Mouse (Mus musculus): ENCODE data around the gene Fcho1. TPM values are rescaled to one million over a fixed set of nuclear protein-coding genes. Genes with fewer than 3 reads are reported as not detected.

The Fcho1 gene
- polyA plus RNA-seq, 1 experiment, result 20.1 TPM

DNA sequence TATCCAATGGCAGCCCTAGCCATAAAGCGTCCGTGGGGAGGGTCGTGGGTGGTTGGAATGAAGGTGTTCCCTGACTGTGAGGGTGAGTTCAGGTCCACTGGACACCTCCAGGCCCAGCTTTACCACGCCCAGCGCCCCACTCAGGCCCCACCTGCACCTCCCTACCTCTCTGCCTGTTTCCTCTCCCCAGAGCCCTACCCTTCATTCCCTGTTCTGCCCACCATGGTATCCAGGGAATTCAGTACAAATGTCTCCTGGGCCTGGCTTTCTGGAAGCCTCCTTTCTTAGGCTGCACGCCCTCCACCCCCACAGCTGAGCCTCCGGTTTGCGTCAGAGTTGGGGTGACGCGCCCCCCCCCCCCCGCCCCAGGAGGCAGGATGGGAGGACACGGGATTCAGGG is 55.3 kb downstream of the Fcho1 start:
- H3K36me3 ChIP-seq (ENCODE audit: control insufficient read depth, insufficient read depth, low read length), result no peaks in the 10 kb centered on the region
- peaks cover 14% of the 10 kb centered on the region; the same call in 1 of the 2 replicates for H3K27me3 ChIP-seq (ENCODE audit: control insufficient read depth, insufficient read depth, low read length)
- H3K4me1 ChIP-seq (ENCODE audit: control insufficient read depth, insufficient read depth, insufficient read length, low read length), result peaks cover 21% of the 10 kb centered on the region
- peak overlapping the region; percentile 63; the same call in 1 of the 2 replicates for H3K4me3 ChIP-seq (ENCODE audit: low read depth, low read length)
- WGBS, result 16% methylated on average over 12 of the region's 12 CpGs
- TF ChIP-seq CTCF (IDR thresholded peaks at IDR 0.05; ENCODE audit: extremely low read depth, insufficient read length, insufficient replicate concordance, low read depth, low read length), result no peak
- TF ChIP-seq POLR2A (IDR thresholded peaks at IDR 0.05; ENCODE audit: low read depth, low read length), result no peak
- no peak overlapping the region for H3K27ac ChIP-seq (ENCODE audit: insufficient read depth, low read depth, low read length)

DNA sequence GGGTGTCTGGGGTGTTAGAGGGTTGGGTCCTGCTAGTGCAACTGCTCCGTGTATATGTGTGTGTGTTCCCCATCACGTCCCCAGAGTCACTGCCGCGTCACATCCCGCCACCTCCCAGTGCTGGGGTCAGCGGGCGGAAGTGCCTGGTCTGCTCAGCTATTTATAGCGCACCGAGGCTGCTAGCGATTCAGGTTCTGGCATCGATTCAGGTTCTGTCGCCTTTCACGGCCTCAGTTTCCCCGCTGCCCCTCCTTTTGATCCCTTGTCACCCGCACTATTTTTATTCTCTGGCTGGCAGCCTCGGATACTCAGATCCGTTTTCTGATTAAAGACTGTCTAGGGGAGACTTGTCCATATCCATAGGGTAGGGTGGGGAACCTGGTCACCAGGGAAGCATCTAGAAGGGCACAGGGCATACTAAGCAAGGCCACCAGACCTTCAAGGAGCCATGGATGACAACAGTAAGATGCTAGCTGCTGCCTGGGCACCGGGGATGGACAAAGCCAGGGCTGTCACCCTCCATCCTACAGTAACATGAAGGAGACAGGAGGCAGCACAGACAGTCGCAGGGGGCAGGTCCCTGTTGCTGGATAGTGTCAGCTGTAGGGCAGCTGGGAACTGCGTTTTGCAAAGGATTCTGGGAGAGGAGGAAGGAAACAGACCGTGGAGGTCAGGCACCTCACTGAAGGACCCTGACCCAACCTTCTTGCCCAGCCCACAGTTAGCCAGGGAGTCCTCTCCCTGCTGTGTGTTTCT is 57.1 kb downstream of the Fcho1 start:
- no peak for TF ChIP-seq POLR2A (IDR thresholded peaks at IDR 0.05; ENCODE audit: low read depth, low read length)
- no peak for TF ChIP-seq CTCF (IDR thresholded peaks at IDR 0.05; ENCODE audit: extremely low read depth, insufficient read length, insufficient replicate concordance, low read depth, low read length)
- 0 out of 2 replicates have a peak overlapping the region, but pooled peaks have one; percentile 16 for H3K4me3 ChIP-seq (ENCODE audit: low read depth, low read length)
- H3K36me3 ChIP-seq (ENCODE audit: control insufficient read depth, insufficient read depth, low read length), result no peaks in the 10 kb centered on the region
- 4% methylated on average over 21 of the region's 21 CpGs for WGBS
- peaks cover 21% of the 10 kb centered on the region for H3K4me1 ChIP-seq (ENCODE audit: control insufficient read depth, insufficient read depth, insufficient read length, low read length)
- H3K27me3 ChIP-seq (ENCODE audit: control insufficient read depth, insufficient read depth, low read length), result peaks cover 14% of the 10 kb centered on the region; the same call in 1 of the 2 replicates
- no peak overlapping the region for H3K27ac ChIP-seq (ENCODE audit: insufficient read depth, low read depth, low read length)

DNA sequence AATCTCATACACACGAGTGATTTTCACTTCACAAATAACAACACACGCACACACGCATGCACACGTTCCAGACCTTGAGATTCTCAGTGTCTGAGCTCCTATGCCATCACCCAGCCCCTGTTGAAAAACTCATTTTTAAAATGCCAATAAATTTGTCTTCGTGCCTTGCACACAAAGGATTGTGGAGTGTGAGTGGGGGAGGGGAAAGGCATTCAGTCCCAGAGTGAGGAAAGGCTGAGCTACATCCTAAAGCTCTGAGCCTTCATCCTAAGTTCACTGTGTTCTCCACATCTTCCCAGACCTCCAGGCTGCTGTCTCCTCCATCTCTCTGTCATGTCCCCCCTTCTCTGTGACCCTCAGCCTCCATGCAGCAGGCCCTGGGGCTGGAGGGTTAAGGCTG is 58.3 kb downstream of the Fcho1 start:
- 63% methylated on average over 5 of the region's 5 CpGs for WGBS
- Histone ChIP-seq H3K4me1 (ENCODE audit: control insufficient read depth, insufficient read depth, insufficient read length, low read length) (peaks cover 21% of the 10 kb centered on the region), H3K36me3 (ENCODE audit: control insufficient read depth, insufficient read depth, low read length) (no peaks in the 10 kb centered on the region), H3K27ac (ENCODE audit: insufficient read depth, low read depth, low read length) (no peak overlapping the region), H3K27me3 (ENCODE audit: control insufficient read depth, insufficient read depth, low read length) (peaks cover 14% of the 10 kb centered on the region; the same call in 1 of the 2 replicates), H3K4me3 (ENCODE audit: low read depth, low read length) (no peak overlapping the region)
- no peak for TF ChIP-seq CTCF (IDR thresholded peaks at IDR 0.05; ENCODE audit: extremely low read depth, insufficient read length, insufficient replicate concordance, low read depth, low read length)
- TF ChIP-seq POLR2A (IDR thresholded peaks at IDR 0.05; ENCODE audit: low read depth, low read length), result no peak

DNA sequence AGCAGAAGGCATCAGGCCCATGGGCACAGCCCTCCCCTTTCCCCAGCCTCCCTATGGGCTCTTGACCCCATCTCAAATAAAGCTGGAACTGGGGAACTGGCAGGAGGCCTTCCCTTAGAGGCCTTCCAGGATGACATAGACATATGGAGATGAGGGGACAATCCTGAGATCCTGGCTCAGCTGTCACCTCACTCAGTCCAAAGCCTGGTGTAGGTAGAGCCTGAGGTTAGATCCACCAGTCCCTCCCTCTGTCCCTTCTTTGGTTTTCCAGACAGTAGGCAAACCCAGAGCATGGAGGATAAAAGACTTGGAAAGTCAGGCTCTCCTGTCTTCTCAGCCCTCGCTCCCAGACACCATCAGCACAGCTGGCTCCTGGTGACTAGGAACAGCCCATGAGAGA is 58.7 kb downstream of the Fcho1 start:
- no peak overlapping the region for H3K4me3 ChIP-seq (ENCODE audit: low read depth, low read length)
- no peak overlapping the region for H3K27ac ChIP-seq (ENCODE audit: insufficient read depth, low read depth, low read length)
- peaks cover 21% of the 10 kb centered on the region for H3K4me1 ChIP-seq (ENCODE audit: control insufficient read depth, insufficient read depth, insufficient read length, low read length)
- TF ChIP-seq POLR2A (IDR thresholded peaks at IDR 0.05; ENCODE audit: low read depth, low read length) (no peak), CTCF (IDR thresholded peaks at IDR 0.05; ENCODE audit: extremely low read depth, insufficient read length, insufficient replicate concordance, low read depth, low read length) (no peak)
- WGBS, result 56% methylated on average over 1 of the region's 1 CpGs
- no peaks in the 10 kb centered on the region for H3K36me3 ChIP-seq (ENCODE audit: control insufficient read depth, insufficient read depth, low read length)
- peaks cover 14% of the 10 kb centered on the region; the same call in 1 of the 2 replicates for H3K27me3 ChIP-seq (ENCODE audit: control insufficient read depth, insufficient read depth, low read length)

DNA sequence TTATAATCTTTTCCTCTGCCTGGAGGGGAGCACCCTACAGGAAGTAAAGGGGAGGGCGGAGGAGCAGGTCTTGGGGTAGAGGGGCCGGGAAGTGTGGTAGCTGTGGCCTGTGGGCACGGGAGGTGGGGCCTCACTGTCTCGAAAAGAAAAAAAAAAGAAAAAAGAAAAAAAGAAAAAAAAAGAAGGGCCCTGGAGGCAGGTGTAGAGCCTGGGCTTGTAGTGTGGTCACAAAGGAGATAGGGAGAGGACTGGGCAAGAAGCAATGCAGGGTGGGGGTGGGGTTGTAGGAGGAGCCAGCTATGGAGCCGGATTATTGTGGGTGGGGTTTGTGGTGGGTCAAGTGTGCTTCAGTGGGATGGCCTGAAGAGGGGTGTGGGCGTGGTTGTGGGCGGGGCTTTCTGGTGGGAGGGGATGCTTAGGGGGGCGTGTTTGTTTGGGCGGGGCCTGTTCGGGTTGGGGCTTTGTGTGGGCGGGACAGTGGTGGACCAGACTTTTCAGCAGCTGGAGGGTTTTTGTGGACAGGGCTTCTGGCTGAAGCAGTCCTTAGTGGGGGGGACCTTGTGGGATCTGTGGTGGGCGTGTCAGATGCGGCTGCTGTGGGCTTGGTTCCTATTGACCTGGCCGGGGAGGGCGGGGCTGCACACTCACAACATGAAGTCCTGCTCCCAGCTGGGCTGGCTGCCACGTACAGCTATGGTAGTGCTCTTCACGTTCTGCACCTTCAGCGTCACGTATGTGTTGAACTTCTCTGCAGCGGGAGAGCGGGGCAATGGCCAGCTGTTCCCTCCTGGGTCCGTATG is 60.0 kb downstream of the Fcho1 start:
- no peak overlapping the region for H3K27ac ChIP-seq (ENCODE audit: insufficient read depth, low read depth, low read length)
- peak overlapping the region; percentile 36; the same call in 1 of the 2 replicates for H3K4me3 ChIP-seq (ENCODE audit: low read depth, low read length)
- H3K27me3 ChIP-seq (ENCODE audit: control insufficient read depth, insufficient read depth, low read length), result peaks cover 8% of the 10 kb centered on the region; the same call in 1 of the 2 replicates
- TF ChIP-seq CTCF (IDR thresholded peaks at IDR 0.05; ENCODE audit: extremely low read depth, insufficient read length, insufficient replicate concordance, low read depth, low read length) (no peak), POLR2A (IDR thresholded peaks at IDR 0.05; ENCODE audit: low read depth, low read length) (no peak)
- peaks cover 13% of the 10 kb centered on the region for H3K4me1 ChIP-seq (ENCODE audit: control insufficient read depth, insufficient read depth, insufficient read length, low read length)
- WGBS, result 3% methylated on average over 22 of the region's 22 CpGs
- no peaks in the 10 kb centered on the region for H3K36me3 ChIP-seq (ENCODE audit: control insufficient read depth, insufficient read depth, low read length)

DNA sequence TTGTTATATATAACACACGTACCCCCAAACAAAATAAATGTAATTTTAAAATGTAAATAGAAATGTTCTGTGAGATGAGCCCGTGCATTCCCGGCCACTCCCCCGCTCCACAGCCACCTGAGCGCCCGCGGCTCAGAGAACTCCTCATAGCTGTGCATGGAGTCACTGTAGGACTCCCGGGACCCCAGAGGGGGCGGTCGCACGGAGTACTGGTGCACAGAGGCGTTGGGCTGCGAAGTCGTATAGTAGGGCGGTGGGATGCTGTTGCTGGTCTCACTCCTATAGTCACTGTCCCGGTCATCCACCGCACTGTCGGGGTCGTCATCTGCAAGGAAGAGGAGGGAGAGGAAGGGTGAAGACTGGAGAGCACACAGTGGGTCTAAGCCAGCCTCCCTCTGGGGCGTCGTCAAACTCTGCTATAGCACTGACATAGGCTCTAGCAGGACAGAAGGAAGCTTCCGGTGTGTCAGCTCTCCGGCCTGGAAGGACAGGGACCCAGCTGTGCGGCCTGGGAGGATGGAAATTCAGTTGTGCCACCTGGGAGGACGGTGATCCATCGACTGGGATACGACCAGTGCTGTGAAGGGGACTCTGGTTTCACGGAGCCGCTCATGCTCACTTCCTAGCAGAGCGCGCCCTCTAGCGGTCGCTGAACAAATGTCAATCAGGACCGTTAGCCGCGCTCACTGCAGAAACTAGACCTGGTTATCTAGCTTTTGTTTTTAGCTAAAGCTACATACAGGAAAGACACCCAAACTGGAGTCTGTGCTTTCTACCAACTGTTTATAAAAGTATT is 65.0 kb downstream of the Fcho1 start:
- Histone ChIP-seq H3K27me3 (ENCODE audit: control insufficient read depth, insufficient read depth, low read length) (peaks cover 7% of the 10 kb centered on the region; the same call in 1 of the 2 replicates), H3K27ac (ENCODE audit: insufficient read depth, low read depth, low read length) (no peak overlapping the region), H3K4me3 (ENCODE audit: low read depth, low read length) (no peak overlapping the region), H3K4me1 (ENCODE audit: control insufficient read depth, insufficient read depth, insufficient read length, low read length) (peaks cover 5% of the 10 kb centered on the region), H3K36me3 (ENCODE audit: control insufficient read depth, insufficient read depth, low read length) (no peaks in the 10 kb centered on the region)
- 13% methylated on average over 36 of the region's 36 CpGs for WGBS
- TF ChIP-seq CTCF (IDR thresholded peaks at IDR 0.05; ENCODE audit: extremely low read depth, insufficient read length, insufficient replicate concordance, low read depth, low read length) (peak; percentile 95), POLR2A (IDR thresholded peaks at IDR 0.05; ENCODE audit: low read depth, low read length) (no peak)
